Mouse (Mus musculus) embryonic facial prominence, embryonic 12.5 days (tissue): ENCODE results near the gene Ino80b. TPM values are rescaled to one million over a fixed set of nuclear protein-coding genes. Genes with fewer than 3 reads are reported as not detected.
A peak's percentile ranks its signal among the peaks of the same experiment; 100 is the strongest.
"Not testable (repeated sequence)": the region's sequence is repeated elsewhere in the genome, so short reads cannot be mapped to it uniquely, and the experiment has no call there.

Experiments used
- ATAC-seq: fragments of 200-750 bp; cut with Nextera tagmentation; 2 replicates; pipeline ENCODE4 v1.8.0; 2017; ENCODE audit not compliant: insufficient number of reproducible peaks, insufficient read depth, low FRiP score, low TSS enrichment
- H3K27ac ChIP-seq: fragments of 300-500 bp; sonication (generic); 2 replicates; pipeline ENCODE4 v1.5.1; 2016; ENCODE audit warnings: mild to moderate bottlenecking
- H3K27me3 ChIP-seq: fragments of 300-500 bp; sonication (generic); 2 replicates; pipeline ENCODE4 v1.6.1; 2016; ENCODE audit warnings: mild to moderate bottlenecking, moderate library complexity
- H3K36me3 ChIP-seq: fragments of 300-500 bp; sonication (generic); 2 replicates; pipeline ENCODE4 v1.6.1; 2016; ENCODE audit warnings: mild to moderate bottlenecking
- H3K4me1 ChIP-seq: fragments of 300-500 bp; sonication (generic); 2 replicates; pipeline ENCODE4 v1.6.1; 2016
- H3K4me2 ChIP-seq: fragments of 300-500 bp; sonication (generic); replicated peaks from 2 replicates; pipeline ENCODE4 v1.6.1; 2016; ENCODE audit warnings: mild to moderate bottlenecking, moderate library complexity
- H3K4me3 ChIP-seq: fragments of 300-500 bp; sonication (generic); 2 replicates; pipeline ENCODE4 v1.5.1; 2016; ENCODE audit warnings: mild to moderate bottlenecking
- H3K9ac ChIP-seq: fragments of 300-500 bp; sonication (generic); 2 replicates; pipeline ENCODE4 v1.6.1; 2016; ENCODE audit warnings: mild to moderate bottlenecking, moderate library complexity
- H3K9me3 ChIP-seq: fragments of 300-500 bp; sonication (generic); 2 replicates; pipeline ENCODE4 v1.6.1; 2016; ENCODE audit warnings: mild to moderate bottlenecking, moderate library complexity
- WGBS: fragments of 180-500 bp; shearing (Covaris S2); methylation state at CpG from one replicate; pipeline ENCODE4 v1.1.7; 2016; 5-methylcytosine and 5-hydroxymethylcytosine counted together
- polyA plus RNA-seq: library from polyadenylated mRNA; unstranded; fragments of >200 nt; fragmentation: Nextera tagmentation; extraction: Ambion mirVana; gene quantifications from 2 replicates; pipeline ENCODE4 v1.2.1, GENCODE M21; 2016

Gene Ino80b
- 17.9 and 21.4 TPM in 2 replicates for polyA plus RNA-seq

- no peaks in the 10 kb centered on the region for H3K27me3 ChIP-seq
- no peaks in the 10 kb centered on the region for H3K36me3 ChIP-seq
- H3K4me2 ChIP-seq, result peak within 1 kb of the TSS; percentile 90
- 26% methylated on average over 5 of the region's 5 CpGs for WGBS
- ATAC-seq, result no peak
- H3K27ac ChIP-seq, result peak within 1 kb of the TSS; percentile 70
- H3K9me3 ChIP-seq, result no peaks in the 10 kb centered on the region
- peak within 1 kb of the TSS; percentile 69 for H3K9ac ChIP-seq
- H3K4me3 ChIP-seq, result peak within 1 kb of the TSS; percentile 73
- peaks cover 25% of the 10 kb centered on the region for H3K4me1 ChIP-seq
Observed at GRCm38 (mm10) chr6:83125331-83125730, at the start of gene Ino80b. Gene Ino80b, minus strand, starts transcription at chr6:83125431.

- 62% methylated on average over 9 of the region's 9 CpGs for WGBS
- Histone ChIP-seq H3K9me3 (no peaks in the 10 kb centered on the region), H3K36me3 (peaks cover 3% of the 10 kb centered on the region; the same call in 1 of the 2 replicates), H3K9ac (no peak overlapping the region; the same call in 1 of the 2 replicates), H3K27ac (peak overlapping the region; percentile 5; the same call in 1 of the 2 replicates), H3K4me2 (no peak overlapping the region), H3K27me3 (no peaks in the 10 kb centered on the region), H3K4me3 (no peak overlapping the region), H3K4me1 (peaks cover 4% of the 10 kb centered on the region; the same call in 1 of the 2 replicates)
- no peak for ATAC-seq
Observed at GRCm38 (mm10) chr6:83172240-83172920, 47.1 kb upstream of the Ino80b start.

GRCm38 (mm10) chr6:83171063-83171462, 45.8 kb upstream of the Ino80b start:
- 80% methylated on average over 5 of the region's 5 CpGs for WGBS
- H3K4me3 ChIP-seq, result no peak overlapping the region
- H3K9me3 ChIP-seq, result no peaks in the 10 kb centered on the region
- H3K27ac ChIP-seq, result no peak overlapping the region
- H3K4me2 ChIP-seq, result no peak overlapping the region
- H3K36me3 ChIP-seq, result 0 out of 2 replicates have a peak, but pooled peaks cover 2% of the 10 kb centered on the region
- peaks cover 14% of the 10 kb centered on the region for H3K4me1 ChIP-seq
- no peak for ATAC-seq
- no peaks in the 10 kb centered on the region for H3K27me3 ChIP-seq
- H3K9ac ChIP-seq, result no peak overlapping the region

- Histone ChIP-seq H3K9ac (no peak overlapping the region), H3K36me3 (0 out of 2 replicates have a peak, but pooled peaks cover 2% of the 10 kb centered on the region), H3K9me3 (no peaks in the 10 kb centered on the region), H3K4me3 (no peak overlapping the region), H3K4me2 (no peak overlapping the region), H3K27ac (no peak overlapping the region), H3K4me1 (peaks cover 14% of the 10 kb centered on the region), H3K27me3 (no peaks in the 10 kb centered on the region)
- ATAC-seq, result no peak
- 82% methylated on average over 5 of the region's 5 CpGs for WGBS
Observed at GRCm38 (mm10) chr6:83169872-83170271, 44.6 kb upstream of the Ino80b start.

- no peaks in the 10 kb centered on the region for H3K9me3 ChIP-seq
- peaks cover 25% of the 10 kb centered on the region for H3K4me1 ChIP-seq
- WGBS, result 1% methylated on average over 12 of the region's 12 CpGs
- peak overlapping the region; percentile 92 for H3K4me3 ChIP-seq
- H3K4me2 ChIP-seq, result peak overlapping the region; percentile 82
- H3K36me3 ChIP-seq, result 0 out of 2 replicates have a peak, but pooled peaks cover 2% of the 10 kb centered on the region
- H3K9ac ChIP-seq, result peak overlapping the region; percentile 80
- H3K27ac ChIP-seq, result peak overlapping the region; percentile 84; the same call in 1 of the 2 replicates
- peaks cover 15% of the 10 kb centered on the region for H3K27me3 ChIP-seq
- 0 out of 2 replicates have a peak, but pooled peaks have one; percentile 0 for ATAC-seq
Observed at GRCm38 (mm10) chr6:83166243-83166630, 41.0 kb upstream of the Ino80b start.

- Histone ChIP-seq H3K27me3 (peaks cover 20% of the 10 kb centered on the region), H3K9ac (peak within 1 kb of the TSS; percentile 80), H3K9me3 (no peaks in the 10 kb centered on the region), H3K36me3 (0 out of 2 replicates have a peak, but pooled peaks cover 2% of the 10 kb centered on the region), H3K27ac (peak within 1 kb of the TSS; percentile 84), H3K4me2 (peak within 1 kb of the TSS; percentile 82), H3K4me1 (peaks cover 25% of the 10 kb centered on the region), H3K4me3 (peak within 1 kb of the TSS; percentile 92)
- under 1% methylated on average over 53 of the region's 58 CpGs for WGBS
- peak; percentile 72 for ATAC-seq
Observed at GRCm38 (mm10) chr6:83165607-83166242, 40.5 kb upstream of the Ino80b start, which contains the start of gene Dctn1. Gene Dctn1, plus strand, starts transcription at chr6:83165920.

GRCm38 (mm10) chr6:83165026-83165606, 39.9 kb upstream of the Ino80b start:
- 4% methylated on average over 6 of the region's 6 CpGs for WGBS
- Histone ChIP-seq H3K27ac (peak overlapping the region; percentile 41; the same call in 1 of the 2 replicates), H3K9ac (peak overlapping the region; percentile 80), H3K4me3 (peak overlapping the region; percentile 92), H3K9me3 (no peaks in the 10 kb centered on the region), H3K4me1 (peaks cover 25% of the 10 kb centered on the region), H3K27me3 (peaks cover 27% of the 10 kb centered on the region), H3K4me2 (peak overlapping the region; percentile 82), H3K36me3 (0 out of 2 replicates have a peak, but pooled peaks cover 2% of the 10 kb centered on the region)
- ATAC-seq, result no peak; the same call in 1 of the 2 replicates

- Histone ChIP-seq H3K36me3 (no peaks in the 10 kb centered on the region), H3K27ac (no peak overlapping the region), H3K9me3 (no peaks in the 10 kb centered on the region), H3K9ac (0 out of 2 replicates have a peak overlapping the region, but pooled peaks have one; percentile 43), H3K27me3 (peaks cover 30% of the 10 kb centered on the region), H3K4me1 (peaks cover 21% of the 10 kb centered on the region), H3K4me3 (peak overlapping the region; percentile 40), H3K4me2 (peak overlapping the region; percentile 72)
- 2% methylated on average over 8 of the region's 8 CpGs for WGBS
- ATAC-seq, result no peak
Observed at GRCm38 (mm10) chr6:83162701-83163100, 37.5 kb upstream of the Ino80b start.

GRCm38 (mm10) chr6:83161921-83162641, 36.9 kb upstream of the Ino80b start:
- under 1% methylated on average over 49 of the region's 49 CpGs for WGBS
- peak overlapping the region; percentile 72 for H3K4me2 ChIP-seq
- H3K9me3 ChIP-seq, result no peaks in the 10 kb centered on the region
- H3K4me1 ChIP-seq, result peaks cover 19% of the 10 kb centered on the region
- H3K9ac ChIP-seq, result peak overlapping the region; percentile 43
- peak overlapping the region; percentile 40 for H3K4me3 ChIP-seq
- no peak overlapping the region for H3K27ac ChIP-seq
- H3K36me3 ChIP-seq, result no peaks in the 10 kb centered on the region
- H3K27me3 ChIP-seq, result peaks cover 30% of the 10 kb centered on the region
- no peak for ATAC-seq

- Histone ChIP-seq H3K4me2 (peak overlapping the region; percentile 72), H3K36me3 (no peaks in the 10 kb centered on the region), H3K9me3 (no peaks in the 10 kb centered on the region), H3K9ac (peak overlapping the region; percentile 43), H3K4me3 (peak overlapping the region; percentile 40), H3K27ac (no peak overlapping the region), H3K4me1 (peaks cover 15% of the 10 kb centered on the region), H3K27me3 (peaks cover 30% of the 10 kb centered on the region)
- 7% methylated on average over 19 of the region's 19 CpGs for WGBS
- no peak for ATAC-seq
Observed at GRCm38 (mm10) chr6:83161442-83161841, 36.2 kb upstream of the Ino80b start.

GRCm38 (mm10) chr6:83159456-83159855, 34.2 kb upstream of the Ino80b start:
- not testable (repeated sequence) for H3K27ac ChIP-seq, H3K4me3 ChIP-seq, ATAC-seq, H3K9me3 ChIP-seq, H3K4me2 ChIP-seq, H3K9ac ChIP-seq, H3K36me3 ChIP-seq
- WGBS, result 35% methylated on average over 3 of the region's 3 CpGs
- Histone ChIP-seq H3K4me1 (peaks cover 27% of the 10 kb centered on the region), H3K27me3 (peaks cover 30% of the 10 kb centered on the region)
